Mouse (Mus musculus) MEL (cell line): ENCODE measurements around the gene Cox5b. TPM values are rescaled to one million over a fixed set of nuclear protein-coding genes. Genes with fewer than 3 reads are reported as not detected.

Experiments used
- DNase-seq: peaks from one replicate; pipeline ENCODE4 v3.0.0; 2011; ENCODE audit warnings: low read depth, low spot score
- H3K27ac ChIP-seq: 2 replicates; pipeline ENCODE4 v1.5.1; 2012; ENCODE audit warnings: low read depth, mild to moderate bottlenecking, control low read depth, low read length, moderate library complexity; ENCODE audit not compliant: control insufficient read depth
- H3K27me3 ChIP-seq, 2 experiments: fragments of 150-350 bp in 1 of 2; sonication (generic) in 1 of 2; 2 replicates each; pipeline ENCODE4 v1.6.1; 2012; ENCODE audit warnings: low read length in 2 of 2, mild to moderate bottlenecking in 2 of 2, improper control_type of control experiment in 1 of 2, moderate library complexity in 1 of 2; ENCODE audit not compliant: insufficient read depth in 2 of 2, control insufficient read depth in 1 of 2
- H3K36me3 ChIP-seq, 2 experiments: 2 replicates each; pipeline ENCODE4 v1.6.1; 2012 to 2014; ENCODE audit warnings: low read length in 2 of 2, improper control_type of control experiment in 1 of 2, inconsistent platforms in 1 of 2, mild to moderate bottlenecking in 1 of 2; ENCODE audit not compliant: insufficient read depth in 2 of 2, control insufficient read depth in 1 of 2
- H3K4me1 ChIP-seq, 2 experiments: fragments of 150-350 bp in 1 of 2; sonication (generic) in 1 of 2; 2 replicates each; pipeline ENCODE4 v1.6.1; 2012; ENCODE audit warnings: low read length in 2 of 2, improper control_type of control experiment in 1 of 2, mild to moderate bottlenecking in 1 of 2; ENCODE audit not compliant: insufficient read depth in 2 of 2, control insufficient read depth in 1 of 2
- H3K4me3 ChIP-seq, 2 experiments: fragments of 150-350 bp in 1 of 2; sonication (generic) in 1 of 2; 2 replicates each; pipeline ENCODE4 v1.5.1; 2012; ENCODE audit warnings: low read depth in 2 of 2, low read length in 2 of 2, mild to moderate bottlenecking in 2 of 2, moderate library complexity in 2 of 2, control low read depth in 1 of 2, improper control_type of control experiment in 1 of 2; ENCODE audit not compliant: control insufficient read depth in 1 of 2, insufficient read depth in 1 of 2
- H3K79me2 ChIP-seq: 2 replicates; pipeline ENCODE4 v1.6.1; 2012; ENCODE audit warnings: mild to moderate bottlenecking, low read length, moderate library complexity; ENCODE audit not compliant: control insufficient read depth, poor library complexity, insufficient read depth
- H3K9ac ChIP-seq: 2 replicates; pipeline ENCODE4 v1.6.1; 2012; ENCODE audit warnings: low read depth, mild to moderate bottlenecking, control low read depth, low read length, moderate library complexity; ENCODE audit not compliant: control insufficient read depth, poor library complexity, severe bottlenecking
- H3K9me3 ChIP-seq: fragments of 150-350 bp; sonication (generic); replicated peaks from 2 replicates; pipeline ENCODE4 v1.6.1; 2012; ENCODE audit warnings: mild to moderate bottlenecking, low read length, improper control_type of control experiment, moderate library complexity; ENCODE audit not compliant: insufficient read depth
- BHLHE40 ChIP-seq: IDR thresholded peaks from 2 replicates; pipeline ENCODE4 v1.6.1; 2012; ENCODE audit warnings: low read depth, mild to moderate bottlenecking, inconsistent platforms, low read length, improper control_type of control experiment, borderline replicate concordance
- CHD1 ChIP-seq: IDR thresholded peaks from 2 replicates; pipeline ENCODE4 v1.6.1; 2012; ENCODE audit warnings: low read depth, mild to moderate bottlenecking, inconsistent platforms, low read length, improper control_type of control experiment
- CHD2 ChIP-seq: IDR thresholded peaks from 2 replicates; pipeline ENCODE4 v1.6.1; 2011; ENCODE audit warnings: low read length, improper control_type of control experiment
- CTCF ChIP-seq, 3 experiments: IDR thresholded peaks in 2 of 3; conservative IDR thresholded peaks in 1 of 3; 2 replicates each; pipeline ENCODE4 v1.5.1; 2011 to 2012; ENCODE audit warnings: low read length in 3 of 3, low read depth in 2 of 3, mild to moderate bottlenecking in 2 of 3, improper control_type of control experiment in 1 of 3, inconsistent platforms in 1 of 3, mixed read lengths in 1 of 3, moderate library complexity in 1 of 3; ENCODE audit not compliant: control insufficient read depth in 1 of 3, insufficient read depth in 1 of 3, poor library complexity in 1 of 3, severe bottlenecking in 1 of 3
- E2F4 ChIP-seq: IDR thresholded peaks from 2 replicates; pipeline ENCODE4 v1.6.1; 2011; ENCODE audit warnings: low read depth, low read length, improper control_type of control experiment, borderline replicate concordance
- EP300 ChIP-seq, 2 experiments: IDR thresholded peaks; 2 replicates each; pipeline ENCODE4 v1.6.1; 2011; ENCODE audit warnings: improper control_type of control experiment in 2 of 2, low read length in 2 of 2, low read depth in 1 of 2, mild to moderate bottlenecking in 1 of 2
- GABPA ChIP-seq: IDR thresholded peaks from 2 replicates; pipeline ENCODE4 v1.6.1; 2012; ENCODE audit warnings: low read depth, mild to moderate bottlenecking, inconsistent platforms, low read length, improper control_type of control experiment, moderate library complexity
- MAFK ChIP-seq: IDR thresholded peaks from 2 replicates; pipeline ENCODE4 v1.6.1; 2011; ENCODE audit warnings: low read depth, mild to moderate bottlenecking, low read length, improper control_type of control experiment, borderline replicate concordance
- MAZ ChIP-seq: IDR thresholded peaks from 2 replicates; pipeline ENCODE4 v1.6.1; 2012; ENCODE audit warnings: low read depth, mild to moderate bottlenecking, inconsistent platforms, low read length, improper control_type of control experiment
- MXI1 ChIP-seq: IDR thresholded peaks from 2 replicates; pipeline ENCODE4 v1.6.1; 2011; ENCODE audit warnings: mild to moderate bottlenecking, low read depth, low read length, improper control_type of control experiment
- MYB ChIP-seq: IDR thresholded peaks from 2 replicates; pipeline ENCODE4 v1.6.1; 2011; ENCODE audit warnings: mild to moderate bottlenecking, low read depth, low read length, improper control_type of control experiment
- MYC ChIP-seq: IDR thresholded peaks from 2 replicates; pipeline ENCODE4 v1.6.1; 2011; ENCODE audit warnings: low read depth, mild to moderate bottlenecking, low read length, improper control_type of control experiment, moderate library complexity
- NELFE ChIP-seq: IDR thresholded peaks from 2 replicates; pipeline ENCODE4 v1.6.1; 2011; ENCODE audit warnings: low read depth, low read length, improper control_type of control experiment
- POLR2A ChIP-seq, 2 experiments: IDR thresholded peaks; 2 replicates each; pipeline ENCODE4 v1.6.1; 2011 to 2012; ENCODE audit warnings: low read length in 2 of 2, mild to moderate bottlenecking in 2 of 2, control low read depth in 1 of 2, improper control_type of control experiment in 1 of 2, low read depth in 1 of 2, moderate library complexity in 1 of 2; ENCODE audit not compliant: control insufficient read depth in 1 of 2, insufficient read depth in 1 of 2, poor library complexity in 1 of 2
- POLR2AphosphoS2 ChIP-seq: IDR thresholded peaks from 2 replicates; pipeline ENCODE4 v1.6.1; 2011; ENCODE audit warnings: low read length, improper control_type of control experiment
- POLR2AphosphoS5 ChIP-seq: IDR thresholded peaks from 2 replicates; pipeline ENCODE4 v1.6.1; 2012; ENCODE audit warnings: low read depth, borderline replicate concordance, mild to moderate bottlenecking, inconsistent platforms, low read length, moderate library complexity, mixed read lengths
- RCOR1 ChIP-seq: IDR thresholded peaks from 2 replicates; pipeline ENCODE4 v1.6.1; 2012; ENCODE audit warnings: low read depth, mild to moderate bottlenecking, inconsistent platforms, low read length, improper control_type of control experiment
- SIN3A ChIP-seq: IDR thresholded peaks from 2 replicates; pipeline ENCODE4 v1.6.1; 2012; ENCODE audit warnings: low read length, improper control_type of control experiment, inconsistent platforms
- SMC3 ChIP-seq: IDR thresholded peaks from 2 replicates; pipeline ENCODE4 v1.6.1; 2011; ENCODE audit warnings: low read depth, low read length, improper control_type of control experiment
- TBP ChIP-seq: IDR thresholded peaks from 2 replicates; pipeline ENCODE4 v1.8.0; 2011; ENCODE audit warnings: low read depth, low read length, improper control_type of control experiment
- TCF12 ChIP-seq: IDR thresholded peaks from 2 replicates; pipeline ENCODE4 v1.6.1; 2014; ENCODE audit warnings: low read depth, mild to moderate bottlenecking, inconsistent platforms, low read length, improper control_type of control experiment, moderate library complexity
- UBTF ChIP-seq: IDR thresholded peaks from 2 replicates; pipeline ENCODE4 v1.6.1; 2012; ENCODE audit warnings: low read depth, mild to moderate bottlenecking, inconsistent platforms, low read length, improper control_type of control experiment, moderate library complexity, borderline replicate concordance; ENCODE audit not compliant: insufficient read depth
- USF1 ChIP-seq: IDR thresholded peaks from 2 replicates; pipeline ENCODE4 v1.6.1; 2014; ENCODE audit warnings: low read depth, mild to moderate bottlenecking, inconsistent platforms, low read length, improper control_type of control experiment, moderate library complexity
- ZKSCAN1 ChIP-seq: IDR thresholded peaks from 2 replicates; pipeline ENCODE4 v1.6.1; 2012; ENCODE audit warnings: low read depth, mild to moderate bottlenecking, inconsistent platforms, low read length, improper control_type of control experiment, moderate library complexity
- ZMIZ1 ChIP-seq: IDR thresholded peaks from 2 replicates; pipeline ENCODE4 v1.6.1; 2012; ENCODE audit warnings: low read depth, mild to moderate bottlenecking, inconsistent platforms, low read length, improper control_type of control experiment, moderate library complexity
- polyA plus RNA-seq, 2 experiments: library from polyadenylated mRNA; stranded (reverse) in 1 of 2; unstranded in 1 of 2; fragments of >175 nt in 1 of 2; fragments of >200 nt in 1 of 2; gene quantifications; 2 replicates each; pipeline versions ENCODE4 v1.2.1 to v1.2.4; 2012; ENCODE audit warnings: low replicate concordance in 2 of 2, low read depth in 1 of 2; ENCODE audit not compliant: insufficient read length in 2 of 2, insufficient read depth in 1 of 2, missing spikeins in 1 of 2
- total RNA-seq: library from RNA; depleted of rRNA; stranded (reverse); fragments of 300-350 nt; gene quantifications from 2 replicates; pipeline ENCODE4 v1.2.3, GENCODE M21; 2012

Cox5b gene
- total and polyA plus RNA-seq, 3 experiments, result 541 to 1,152 TPM; not detected in 1

- Histone ChIP-seq H3K27me3 (peaks cover 0 to 1% of the 10 kb centered on the region in 2 experiments; a peak in 1 of 4 replicates), H3K4me1 (no peaks in the 10 kb centered on the region), H3K36me3 (no peaks in the 10 kb centered on the region), H3K9ac (no peak overlapping the region), H3K9me3 (no peaks in the 10 kb centered on the region), H3K4me3 (no peak overlapping the region), H3K79me2 (no peaks in the 10 kb centered on the region), H3K27ac (no peak overlapping the region)
- TF ChIP-seq SMC3 (no peak), CTCF (IDR thresholded peaks at IDR 0.05 in 2 of 3, conservative IDR thresholded peaks at IDR 0.05 in 1 of 3; ENCODE audit: control insufficient read depth in 1 of 3, insufficient read depth in 1 of 3, low read depth in 2 of 3, low read length in 3 of 3, poor library complexity in 1 of 3, severe bottlenecking in 1 of 3) (no peak), MXI1 (no peak), UBTF (no peak), CHD1 (no peak), MYC (no peak), TBP (no peak), ZKSCAN1 (no peak), POLR2AphosphoS2 (no peak), ZMIZ1 (no peak), CHD2 (no peak), POLR2A (IDR thresholded peaks at IDR 0.05; ENCODE audit: control insufficient read depth in 1 of 2, insufficient read depth in 1 of 2, low read depth in 1 of 2, low read length in 2 of 2, poor library complexity in 1 of 2) (no peak)
- DNase-seq, result no peak
Measured at GRCm38 (mm10) chr1:36723146-36724056, 32.2 kb downstream of the Cox5b start.

- DNase-seq, result no peak
- no peak overlapping the region for H3K27ac ChIP-seq
- H3K27me3 ChIP-seq, result peaks cover 0 to 1% of the 10 kb centered on the region in 2 experiments; a peak in 1 of 4 replicates
- TF ChIP-seq GABPA (no peak), CHD1 (no peak), MYB (no peak)
- H3K4me3 ChIP-seq, result no peak overlapping the region
- H3K9me3 ChIP-seq, result no peaks in the 10 kb centered on the region
- H3K9ac ChIP-seq, result no peak overlapping the region
- H3K79me2 ChIP-seq, result no peaks in the 10 kb centered on the region
- H3K36me3 ChIP-seq, result no peaks in the 10 kb centered on the region
- H3K4me1 ChIP-seq, result no peaks in the 10 kb centered on the region
Measured at GRCm38 (mm10) chr1:36724057-36724431, 32.8 kb downstream of the Cox5b start.

- H3K9ac ChIP-seq, result no peak overlapping the region
- H3K4me1 ChIP-seq, result peaks cover 0 to 2% of the 10 kb centered on the region in 2 experiments; a peak in 1 of 4 replicates
- H3K9me3 ChIP-seq, result no peaks in the 10 kb centered on the region
- peak; percentile 86 for DNase-seq
- no peaks in the 10 kb centered on the region; a peak in 1 of 4 replicates for H3K36me3 ChIP-seq
- no peaks in the 10 kb centered on the region for H3K79me2 ChIP-seq
- H3K27me3 ChIP-seq, result no peaks in the 10 kb centered on the region; a peak in 2 of 4 replicates
- H3K27ac ChIP-seq, result no peak overlapping the region
- H3K4me3 ChIP-seq, result no peak overlapping the region
- no peak for TF ChIP-seq ZMIZ1
- TF ChIP-seq E2F4, result no peak
- TF ChIP-seq NELFE, result no peak
- no peak for TF ChIP-seq BHLHE40
- peak; percentile 69 to 90 (median 76) for TF ChIP-seq CTCF (IDR thresholded peaks at IDR 0.05 in 2 of 3, conservative IDR thresholded peaks at IDR 0.05 in 1 of 3; ENCODE audit: control insufficient read depth in 1 of 3, insufficient read depth in 1 of 3, low read depth in 2 of 3, low read length in 3 of 3, poor library complexity in 1 of 3, severe bottlenecking in 1 of 3)
- no peak for TF ChIP-seq MAZ
- TF ChIP-seq USF1, result no peak
- TF ChIP-seq TCF12, result no peak
- no peak for TF ChIP-seq RCOR1
- TF ChIP-seq POLR2AphosphoS5, result no peak
- no peak for TF ChIP-seq POLR2AphosphoS2
- TF ChIP-seq CHD1, result no peak
- TF ChIP-seq EP300 (IDR thresholded peaks at IDR 0.05; ENCODE audit: low read depth in 1 of 2, low read length in 2 of 2), result no peak
- TF ChIP-seq SMC3, result peak; percentile 71
- no peak for TF ChIP-seq MAFK
- TF ChIP-seq SIN3A, result no peak
Measured at GRCm38 (mm10) chr1:36737300-36737699, 46.1 kb downstream of the Cox5b start.
